Mouse (Mus musculus) myocyte (in vitro differentiated cells): ENCODE measurements at regions not wholly inside any gene's neighbourhood (a gene's known extent, or its start where the extent isn't known, plus 50 kb on each side); places are given as distances from the start of the nearest gene placed in this dataset.
A peak's percentile ranks its signal among the peaks of the same experiment; 100 is the strongest.

Experiments
- H3K27me3 ChIP-seq: one replicate; pipeline ENCODE4 v1.6.1; 2011; ENCODE audit not compliant: control insufficient read depth, insufficient read depth, insufficient read length
- H3K36me3 ChIP-seq: one replicate; pipeline ENCODE4 v1.6.1; 2011; ENCODE audit not compliant: control insufficient read depth, insufficient read depth
- H3K4me2 ChIP-seq: one replicate; pipeline ENCODE4 v1.6.1; 2011; ENCODE audit warnings: low read depth, control low read depth
- H3K4me3 ChIP-seq: one replicate; pipeline ENCODE4 v1.5.1; 2011; ENCODE audit warnings: mild to moderate bottlenecking, control low read depth, moderate library complexity
- H3K79me2 ChIP-seq: one replicate; pipeline ENCODE4 v1.6.1; 2011; ENCODE audit not compliant: control insufficient read depth, insufficient read depth
- H3ac ChIP-seq: one replicate; pipeline ENCODE4 v1.6.1; 2011; ENCODE audit not compliant: control insufficient read depth, insufficient read length
- CEBPB ChIP-seq: IDR thresholded peaks from 2 replicates; pipeline ENCODE4 v1.6.1; 2011; ENCODE audit warnings: mild to moderate bottlenecking, moderate library complexity; ENCODE audit not compliant: poor library complexity, insufficient read depth, severe bottlenecking
- E2F4 ChIP-seq: IDR thresholded peaks from one replicate; pipeline ENCODE4 v1.6.1; 2011; ENCODE audit warnings: mild to moderate bottlenecking, control low read depth, moderate library complexity; ENCODE audit not compliant: insufficient read depth
- MAX ChIP-seq: IDR thresholded peaks from one replicate; pipeline ENCODE4 v1.6.1; 2011; ENCODE audit warnings: low read depth, mild to moderate bottlenecking, control low read depth
- MYOD1 ChIP-seq, 3 experiments: IDR thresholded peaks; one replicate each; pipeline ENCODE4 v1.6.1; 2011; ENCODE audit warnings: control low read depth in 2 of 3, low read depth in 2 of 3, mild to moderate bottlenecking in 2 of 3, moderate library complexity in 1 of 3; ENCODE audit not compliant: insufficient read length in 2 of 3, control insufficient read depth in 1 of 3
- MYOG ChIP-seq, 3 experiments: IDR thresholded peaks; one replicate each; pipeline ENCODE4 v1.6.1; 2011; ENCODE audit warnings: control low read depth in 2 of 3, low read depth in 2 of 3, mild to moderate bottlenecking in 2 of 3; ENCODE audit not compliant: insufficient read length in 2 of 3, control insufficient read depth in 1 of 3, insufficient read depth in 1 of 3
- POLR2A ChIP-seq: IDR thresholded peaks from one replicate; pipeline ENCODE4 v1.6.1; 2011; ENCODE audit warnings: low read depth, mild to moderate bottlenecking, control low read depth, moderate library complexity; ENCODE audit not compliant: insufficient read length
- POLR2AphosphoS2 ChIP-seq: IDR thresholded peaks from one replicate; pipeline ENCODE4 v1.6.1; 2011; ENCODE audit warnings: low read depth, control low read depth; ENCODE audit not compliant: insufficient read length
- REST ChIP-seq: IDR thresholded peaks from one replicate; pipeline ENCODE4 v1.6.1; 2011; ENCODE audit warnings: mild to moderate bottlenecking, control low read depth, moderate library complexity; ENCODE audit not compliant: insufficient read depth, insufficient read length
- SRF ChIP-seq: IDR thresholded peaks from one replicate; pipeline ENCODE4 v1.6.1; 2011; ENCODE audit warnings: low read depth; ENCODE audit not compliant: control insufficient read depth, insufficient read length
- TCF12 ChIP-seq: IDR thresholded peaks from one replicate; pipeline ENCODE4 v1.6.1; 2011; ENCODE audit warnings: mild to moderate bottlenecking, control low read depth; ENCODE audit not compliant: poor library complexity, insufficient read depth, severe bottlenecking
- TCF3 ChIP-seq: IDR thresholded peaks from one replicate; pipeline ENCODE4 v1.6.1; 2011; ENCODE audit warnings: low read depth, control low read depth; ENCODE audit not compliant: insufficient read length
- USF1 ChIP-seq: IDR thresholded peaks from one replicate; pipeline ENCODE4 v1.6.1; 2011; ENCODE audit warnings: low read depth, mild to moderate bottlenecking, control low read depth, moderate library complexity

DNA sequence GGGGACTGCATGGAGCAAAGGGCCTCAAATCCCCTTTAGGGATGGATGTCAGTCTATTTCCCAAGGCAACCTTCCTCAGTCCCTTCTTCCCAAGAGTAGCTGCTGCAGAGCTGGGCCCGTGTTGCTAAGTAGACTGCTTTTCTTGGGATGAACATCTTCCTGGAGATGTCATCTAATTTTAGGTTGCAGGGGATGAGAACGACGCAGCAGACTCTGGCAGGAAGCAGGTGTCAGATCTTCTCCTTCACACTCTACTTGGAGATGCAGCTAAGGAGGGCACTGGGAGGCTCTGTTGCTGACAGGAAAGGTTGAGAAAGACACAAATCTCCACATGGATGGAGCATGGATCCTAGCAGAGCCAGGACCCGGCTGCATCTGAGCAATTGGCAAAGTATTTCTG, 149.4 kb downstream of the Mex3b start:
- Histone ChIP-seq H3ac (no peak overlapping the region), H3K79me2 (no peaks in the 10 kb centered on the region), H3K27me3 (no peaks in the 10 kb centered on the region), H3K4me3 (no peak overlapping the region), H3K4me2 (no peak overlapping the region), H3K36me3 (no peaks in the 10 kb centered on the region)
- TF ChIP-seq TCF3: no peak
- TF ChIP-seq POLR2A: no peak
- TF ChIP-seq E2F4: no peak
- TF ChIP-seq MYOG (IDR thresholded peaks at IDR 0.05; ENCODE audit: control insufficient read depth in 1 of 3, insufficient read depth in 1 of 3, insufficient read length in 2 of 3, low read depth in 2 of 3): no peak
- TF ChIP-seq REST: no peak
- no peak for TF ChIP-seq CEBPB
- no peak for TF ChIP-seq USF1
- TF ChIP-seq MAX: no peak
- no peak for TF ChIP-seq SRF
- TF ChIP-seq POLR2AphosphoS2: no peak
- no peak for TF ChIP-seq MYOD1 (IDR thresholded peaks at IDR 0.05; ENCODE audit: control insufficient read depth in 1 of 3, insufficient read length in 2 of 3, low read depth in 2 of 3)
- no peak for TF ChIP-seq TCF12

DNA sequence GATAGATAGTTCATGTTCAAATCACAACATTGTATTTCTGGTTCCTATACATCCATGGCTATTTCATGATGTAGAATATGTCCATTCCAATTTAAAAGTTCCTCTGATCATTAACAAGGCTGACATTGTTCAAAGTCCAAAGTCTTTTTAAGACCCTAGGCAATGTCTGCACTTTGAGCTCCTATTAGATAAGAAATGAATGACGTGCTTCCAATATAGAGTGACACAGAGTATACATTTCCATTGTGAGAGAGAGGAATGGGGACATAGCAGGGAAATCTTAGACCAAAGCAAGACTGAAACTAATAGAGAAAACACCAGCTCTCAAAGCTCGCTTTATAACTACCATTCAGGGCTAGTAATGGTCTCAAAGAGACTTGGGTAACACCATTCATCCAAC, 153.5 kb downstream of the Mex3b start:
- H3K4me3 ChIP-seq: no peak overlapping the region
- no peak overlapping the region for H3K4me2 ChIP-seq
- no peaks in the 10 kb centered on the region for H3K79me2 ChIP-seq
- no peaks in the 10 kb centered on the region for H3K36me3 ChIP-seq
- TF ChIP-seq MYOD1 (IDR thresholded peaks at IDR 0.05; ENCODE audit: control insufficient read depth in 1 of 3, insufficient read length in 2 of 3, low read depth in 2 of 3) (no peak), SRF (no peak), CEBPB (no peak), MYOG (IDR thresholded peaks at IDR 0.05; ENCODE audit: control insufficient read depth in 1 of 3, insufficient read depth in 1 of 3, insufficient read length in 2 of 3, low read depth in 2 of 3) (no peak), REST (no peak), POLR2AphosphoS2 (no peak), USF1 (no peak), TCF12 (no peak), POLR2A (no peak), TCF3 (no peak), MAX (no peak), E2F4 (no peak)
- no peaks in the 10 kb centered on the region for H3K27me3 ChIP-seq
- H3ac ChIP-seq: no peak overlapping the region

DNA sequence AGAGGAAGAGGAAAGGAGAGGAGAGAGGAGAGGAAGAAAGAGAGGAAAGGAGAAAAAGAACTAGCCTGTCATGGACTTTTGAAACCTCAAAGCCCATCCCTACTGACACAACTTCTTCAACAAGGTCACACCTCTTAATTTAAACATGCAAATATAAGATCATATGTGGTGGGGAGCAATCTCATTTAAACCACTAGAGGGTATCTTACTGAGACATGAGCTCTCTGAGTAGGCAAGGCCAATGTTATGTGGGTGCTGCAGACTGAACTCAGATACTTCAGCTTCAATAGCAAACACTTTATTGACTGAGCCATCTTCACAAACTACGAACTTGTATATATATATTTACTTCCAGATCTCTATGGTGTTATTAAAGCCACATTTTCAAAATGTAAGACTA, 156.9 kb downstream of the Mex3b start:
- TF ChIP-seq MYOG (IDR thresholded peaks at IDR 0.05; ENCODE audit: control insufficient read depth in 1 of 3, insufficient read depth in 1 of 3, insufficient read length in 2 of 3, low read depth in 2 of 3): no peak
- no peak for TF ChIP-seq POLR2AphosphoS2
- TF ChIP-seq POLR2A: no peak
- TF ChIP-seq REST: no peak
- no peak for TF ChIP-seq MAX
- no peak for TF ChIP-seq USF1

DNA sequence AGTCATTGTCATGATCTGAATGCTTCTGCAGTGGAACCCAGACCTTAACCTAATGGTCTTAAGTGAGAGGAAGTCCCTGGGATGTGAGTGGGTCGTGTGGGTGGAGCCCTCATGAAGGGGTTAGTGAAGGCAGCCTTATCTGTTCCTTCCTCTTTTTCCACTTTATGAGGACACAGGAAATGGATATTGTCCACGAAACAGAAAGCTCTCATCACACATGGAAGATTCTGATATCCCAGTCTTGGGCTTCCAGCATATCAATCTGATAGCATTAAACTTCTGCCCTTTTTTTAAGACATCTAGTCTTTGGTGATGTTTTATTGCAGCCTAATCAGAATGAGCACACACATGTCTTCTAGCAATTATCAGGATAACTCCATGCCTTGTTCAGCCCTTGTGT, 164.0 kb downstream of the Mex3b start:
- TF ChIP-seq POLR2AphosphoS2 (no peak), REST (no peak), CEBPB (no peak), E2F4 (no peak), POLR2A (no peak), TCF12 (no peak), TCF3 (no peak), USF1 (no peak), MAX (no peak), SRF (no peak), MYOD1 (IDR thresholded peaks at IDR 0.05; ENCODE audit: control insufficient read depth in 1 of 3, insufficient read length in 2 of 3, low read depth in 2 of 3) (no peak), MYOG (IDR thresholded peaks at IDR 0.05; ENCODE audit: control insufficient read depth in 1 of 3, insufficient read depth in 1 of 3, insufficient read length in 2 of 3, low read depth in 2 of 3) (no peak)
- Histone ChIP-seq H3K27me3 (no peaks in the 10 kb centered on the region), H3K4me3 (no peak overlapping the region), H3ac (no peak overlapping the region), H3K79me2 (no peaks in the 10 kb centered on the region), H3K4me2 (no peak overlapping the region), H3K36me3 (no peaks in the 10 kb centered on the region)

More for the DNA sequence above, 156.9 kb downstream of the Mex3b start:
- Histone ChIP-seq H3K79me2 (no peaks in the 10 kb centered on the region), H3K36me3 (no peaks in the 10 kb centered on the region), H3K4me3 (no peak overlapping the region), H3ac (no peak overlapping the region), H3K27me3 (no peaks in the 10 kb centered on the region), H3K4me2 (no peak overlapping the region)

DNA sequence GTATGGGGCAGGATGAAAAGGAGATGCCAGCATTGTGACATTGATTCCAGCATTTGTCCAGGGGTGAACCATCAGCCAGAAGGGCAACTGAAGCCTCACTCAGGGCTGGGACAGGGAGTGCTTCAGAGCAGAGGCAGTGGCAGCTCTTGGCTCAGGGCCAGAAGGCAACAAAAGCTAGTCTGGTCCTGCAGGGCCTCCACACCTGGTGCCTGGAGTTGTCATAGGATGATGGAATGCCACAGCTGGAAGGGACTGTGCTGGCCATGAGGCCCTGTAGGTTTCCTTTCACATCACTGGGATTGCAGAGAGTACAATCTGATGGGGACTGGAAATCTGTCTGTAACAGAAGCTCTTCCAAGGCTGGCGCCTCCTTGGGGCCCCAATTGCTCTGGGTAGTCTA, 164.9 kb downstream of the Mex3b start:
- Histone ChIP-seq H3K79me2 (no peaks in the 10 kb centered on the region), H3ac (no peak overlapping the region), H3K4me2 (no peak overlapping the region), H3K27me3 (no peaks in the 10 kb centered on the region), H3K4me3 (no peak overlapping the region), H3K36me3 (no peaks in the 10 kb centered on the region)
- TF ChIP-seq MYOG (IDR thresholded peaks at IDR 0.05; ENCODE audit: control insufficient read depth in 1 of 3, insufficient read depth in 1 of 3, insufficient read length in 2 of 3, low read depth in 2 of 3): peak in 2 of 3 experiments; percentile 67 to 82
- TF ChIP-seq POLR2A: no peak
- TF ChIP-seq TCF12: peak; percentile 40
- TF ChIP-seq CEBPB: no peak
- no peak for TF ChIP-seq E2F4
- TF ChIP-seq TCF3: no peak
- TF ChIP-seq MYOD1 (IDR thresholded peaks at IDR 0.05; ENCODE audit: control insufficient read depth in 1 of 3, insufficient read length in 2 of 3, low read depth in 2 of 3): peak in 2 of 3 experiments; percentile 99
